Mouse (Mus musculus): ENCODE data around the gene Pitx3. TPM values are rescaled to one million over a fixed set of nuclear protein-coding genes. Genes with fewer than 3 reads are reported as not detected.
A peak's percentile ranks its signal among the peaks of the same experiment; 100 is the strongest.
"Not testable (repeated sequence)": the region's sequence is repeated elsewhere in the genome, so short reads cannot be mapped to it uniquely, and the experiment has no call there.

Pitx3 gene
- polyA plus RNA-seq, 1 experiment from 2014 or later = not detected

DNA sequence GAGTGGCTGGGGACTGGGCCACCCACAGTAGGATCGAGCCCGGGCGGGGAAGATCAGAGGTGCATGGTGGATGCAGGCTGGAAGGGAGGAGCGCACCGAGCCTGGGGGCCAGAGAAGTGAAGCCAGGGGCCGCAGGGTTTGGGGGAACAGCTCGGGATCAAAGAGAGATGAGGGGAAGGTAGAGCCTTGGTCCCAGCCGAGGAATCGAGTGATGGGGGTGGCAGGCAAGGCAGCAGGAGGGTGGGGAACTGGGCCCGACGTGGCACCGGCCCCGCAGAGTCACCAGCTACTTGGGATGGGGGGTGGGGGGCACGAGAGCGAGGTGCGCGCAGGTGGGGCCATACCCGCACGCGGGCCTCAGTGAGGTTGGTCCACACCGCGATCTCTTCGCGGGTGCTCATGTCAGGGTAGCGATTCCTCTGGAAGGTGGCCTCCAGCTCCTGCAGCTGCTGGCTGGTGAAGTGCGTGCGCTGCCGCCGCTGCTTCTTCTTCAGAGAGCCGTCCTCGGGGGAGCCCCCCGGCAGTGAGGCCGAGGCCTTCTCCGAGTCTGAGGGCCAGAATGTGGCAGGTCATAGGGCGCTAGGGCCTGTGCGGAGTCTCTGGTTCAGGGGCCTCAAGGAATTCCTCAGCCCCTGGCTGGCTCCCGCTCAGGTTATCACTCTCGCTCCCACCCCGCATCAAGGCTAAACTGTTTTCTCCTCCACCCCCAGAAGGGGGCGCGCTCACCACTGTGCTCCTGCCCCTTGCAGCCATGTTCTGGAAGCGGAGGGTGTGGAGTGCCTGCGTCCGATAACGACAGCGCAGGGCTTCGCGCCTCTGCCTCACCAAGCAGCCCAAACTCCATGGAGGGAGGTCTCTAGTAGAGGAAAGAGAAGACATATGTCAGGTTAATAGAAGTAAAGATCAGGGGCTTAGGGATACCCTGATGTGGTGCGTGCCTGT is 11.2 kb downstream of the Pitx3 start:
- ATAC-seq (replicated peaks; ENCODE audit: low FRiP score) = peak; percentile 37; the same call in 1 of the 2 replicates
- Histone ChIP-seq H3K4me2 (ENCODE audit: low read depth, low read length, severe bottlenecking) (peak overlapping the region; percentile 100), H3K27ac (ENCODE audit: low read depth, low read length) (no peak overlapping the region), H3K4me3 (ENCODE audit: low read depth, low read length) (peak overlapping the region; percentile 48), H3K9ac (ENCODE audit: low read length) (no peak overlapping the region; the same call in 1 of the 2 replicates), H3K9me3 (ENCODE audit: control insufficient read depth, low read length) (no peaks in the 10 kb centered on the region), H3K36me3 (ENCODE audit: control insufficient read depth, insufficient read depth, low read length) (no peaks in the 10 kb centered on the region), H3K4me1 (replicated peaks; ENCODE audit: control insufficient read depth, insufficient read depth, low read length) (peaks cover 26% of the 10 kb centered on the region), H3K27me3 (ENCODE audit: control insufficient read depth, insufficient read depth, low read length) (peaks cover 53% of the 10 kb centered on the region)
- DNase-seq (ENCODE audit: low spot score) = peak; percentile 90
- 1% methylated on average over 48 of the region's 49 CpGs for WGBS

- peak overlapping the region; percentile 55 for H3K9ac ChIP-seq (ENCODE audit: low read length)
- H3K27me3 ChIP-seq (ENCODE audit: control insufficient read depth, insufficient read depth, low read length) = peaks cover 60% of the 10 kb centered on the region
- peaks cover 22% of the 10 kb centered on the region for H3K4me1 ChIP-seq (replicated peaks; ENCODE audit: control insufficient read depth, insufficient read depth, low read length)
- peak overlapping the region; percentile 100 for H3K4me2 ChIP-seq (ENCODE audit: low read depth, low read length, severe bottlenecking)
- peak; percentile 81 for DNase-seq (ENCODE audit: low spot score)
- H3K27ac ChIP-seq (ENCODE audit: low read depth, low read length) = no peak overlapping the region
- peak; percentile 60 for ATAC-seq (replicated peaks; ENCODE audit: low FRiP score)
- WGBS = under 1% methylated on average over 73 of the region's 79 CpGs
- H3K9me3 ChIP-seq (ENCODE audit: control insufficient read depth, low read length) = no peaks in the 10 kb centered on the region
- H3K4me3 ChIP-seq (ENCODE audit: low read depth, low read length) = peak overlapping the region; percentile 48
- no peaks in the 10 kb centered on the region for H3K36me3 ChIP-seq (ENCODE audit: control insufficient read depth, insufficient read depth, low read length)
Observed at GRCm38 (mm10) chr19:46135789-46136638, 12.1 kb downstream of the Pitx3 start.

- H3K9me3 ChIP-seq (ENCODE audit: control insufficient read depth, low read length) = no peaks in the 10 kb centered on the region
- H3K27ac ChIP-seq (ENCODE audit: low read depth, low read length) = no peak overlapping the region
- H3K4me1 ChIP-seq (replicated peaks; ENCODE audit: control insufficient read depth, insufficient read depth, low read length) = peaks cover 18% of the 10 kb centered on the region
- H3K4me2 ChIP-seq (ENCODE audit: low read depth, low read length, severe bottlenecking) = peak overlapping the region; percentile 100
- peaks cover 66% of the 10 kb centered on the region for H3K27me3 ChIP-seq (ENCODE audit: control insufficient read depth, insufficient read depth, low read length)
- DNase-seq (ENCODE audit: low spot score) (peak; percentile 95), ATAC-seq (replicated peaks; ENCODE audit: low FRiP score) (peak; percentile 64; the same call in 1 of the 2 replicates)
- 1% methylated on average over 12 of the region's 12 CpGs for WGBS
- peak overlapping the region; percentile 48 for H3K4me3 ChIP-seq (ENCODE audit: low read depth, low read length)
- H3K36me3 ChIP-seq (ENCODE audit: control insufficient read depth, insufficient read depth, low read length) = no peaks in the 10 kb centered on the region
- no peak overlapping the region for H3K9ac ChIP-seq (ENCODE audit: low read length)
Observed at GRCm38 (mm10) chr19:46135297-46135696, 12.8 kb downstream of the Pitx3 start.

GRCm38 (mm10) chr19:46132577-46132976 is 15.5 kb downstream of the Pitx3 start:
- Histone ChIP-seq H3K9ac (ENCODE audit: low read length) (no peak overlapping the region), H3K4me3 (ENCODE audit: low read depth, low read length) (no peak overlapping the region), H3K36me3 (ENCODE audit: control insufficient read depth, insufficient read depth, low read length) (no peaks in the 10 kb centered on the region), H3K4me1 (replicated peaks; ENCODE audit: control insufficient read depth, insufficient read depth, low read length) (peaks cover 18% of the 10 kb centered on the region), H3K9me3 (ENCODE audit: control insufficient read depth, low read length) (no peaks in the 10 kb centered on the region), H3K27ac (ENCODE audit: low read depth, low read length) (no peak overlapping the region), H3K4me2 (ENCODE audit: low read depth, low read length, severe bottlenecking) (no peak overlapping the region), H3K27me3 (ENCODE audit: control insufficient read depth, insufficient read depth, low read length) (peaks cover 59% of the 10 kb centered on the region)
- DNase-seq (ENCODE audit: low spot score) = no peak
- WGBS = 33% methylated on average over 6 of the region's 6 CpGs
- ATAC-seq (replicated peaks; ENCODE audit: low FRiP score) = no peak

- H3K9me3 ChIP-seq (ENCODE audit: control insufficient read depth, low read length) = no peaks in the 10 kb centered on the region
- peaks cover 53% of the 10 kb centered on the region for H3K27me3 ChIP-seq (ENCODE audit: control insufficient read depth, insufficient read depth, low read length)
- H3K4me2 ChIP-seq (ENCODE audit: low read depth, low read length, severe bottlenecking) = peak within 1 kb of the TSS; percentile 31; the same call in 1 of the 2 replicates
- H3K4me3 ChIP-seq (ENCODE audit: low read depth, low read length) = no peak within 1 kb of the TSS; the same call in 1 of the 2 replicates
- peaks cover 14% of the 10 kb centered on the region for H3K4me1 ChIP-seq (replicated peaks; ENCODE audit: control insufficient read depth, insufficient read depth, low read length)
- ATAC-seq (replicated peaks; ENCODE audit: low FRiP score) (no peak), DNase-seq (ENCODE audit: low spot score) (peak; percentile 68)
- no peaks in the 10 kb centered on the region for H3K36me3 ChIP-seq (ENCODE audit: control insufficient read depth, insufficient read depth, low read length)
- H3K27ac ChIP-seq (ENCODE audit: low read depth, low read length) = no peak within 1 kb of the TSS
- WGBS = 1% methylated on average over 31 of the region's 31 CpGs
- H3K9ac ChIP-seq (ENCODE audit: low read length) = no peak within 1 kb of the TSS
Observed at GRCm38 (mm10) chr19:46131694-46132525, 16.2 kb downstream of the Pitx3 start, which contains the start of gene Elovl3. Elovl3 (plus strand) TSS chr19:46131897.

- 5% methylated on average over 6 of the region's 8 CpGs for WGBS
Observed at GRCm38 (mm10) chr19:46131283-46131682, 16.8 kb downstream of the Pitx3 start.

DNA sequence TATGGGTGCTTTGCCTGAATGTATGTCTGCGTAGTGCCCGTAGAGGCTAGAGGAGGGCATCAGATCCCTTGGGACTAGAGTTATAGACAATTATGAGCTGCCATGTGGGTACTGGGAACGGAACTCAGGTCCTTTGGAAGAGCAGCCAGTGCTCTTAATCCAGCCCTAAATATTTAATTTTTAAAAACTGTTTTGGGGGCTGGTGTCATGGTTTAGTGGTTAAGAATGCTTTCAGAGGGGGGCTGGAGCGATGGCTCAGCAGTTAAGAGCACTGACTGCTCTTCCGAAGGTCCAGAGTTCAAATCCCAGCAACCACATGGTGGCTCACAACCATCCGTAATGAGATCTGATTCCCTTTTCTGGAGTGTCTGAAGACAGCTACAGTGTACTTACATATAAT is 18.4 kb downstream of the Pitx3 start:
- WGBS = 75% methylated on average over 6 of the region's 6 CpGs
- H3K9ac ChIP-seq (ENCODE audit: low read length); DNase-seq (ENCODE audit: low spot score); H3K36me3 ChIP-seq (ENCODE audit: control insufficient read depth, insufficient read depth, low read length); H3K4me3 ChIP-seq (ENCODE audit: low read depth, low read length); ATAC-seq (replicated peaks; ENCODE audit: low FRiP score); H3K4me1 ChIP-seq (replicated peaks; ENCODE audit: control insufficient read depth, insufficient read depth, low read length); H3K9me3 ChIP-seq (ENCODE audit: control insufficient read depth, low read length); H3K27ac ChIP-seq (ENCODE audit: low read depth, low read length); H3K4me2 ChIP-seq (ENCODE audit: low read depth, low read length, severe bottlenecking): not testable (repeated sequence)
- peaks cover 39% of the 10 kb centered on the region for H3K27me3 ChIP-seq (ENCODE audit: control insufficient read depth, insufficient read depth, low read length)

More at GRCm38 (mm10) chr19:46131283-46131682, 16.8 kb downstream of the Pitx3 start:
- Histone ChIP-seq H3K4me3 (ENCODE audit: low read depth, low read length) (no peak overlapping the region), H3K9ac (ENCODE audit: low read length) (no peak overlapping the region), H3K27me3 (ENCODE audit: control insufficient read depth, insufficient read depth, low read length) (peaks cover 46% of the 10 kb centered on the region), H3K4me2 (ENCODE audit: low read depth, low read length, severe bottlenecking) (no peak overlapping the region), H3K4me1 (replicated peaks; ENCODE audit: control insufficient read depth, insufficient read depth, low read length) (peaks cover 9% of the 10 kb centered on the region), H3K27ac (ENCODE audit: low read depth, low read length) (no peak overlapping the region), H3K9me3 (ENCODE audit: control insufficient read depth, low read length) (no peaks in the 10 kb centered on the region), H3K36me3 (ENCODE audit: control insufficient read depth, insufficient read depth, low read length) (no peaks in the 10 kb centered on the region)
- ATAC-seq (replicated peaks; ENCODE audit: low FRiP score) (no peak), DNase-seq (ENCODE audit: low spot score) (no peak)

DNA sequence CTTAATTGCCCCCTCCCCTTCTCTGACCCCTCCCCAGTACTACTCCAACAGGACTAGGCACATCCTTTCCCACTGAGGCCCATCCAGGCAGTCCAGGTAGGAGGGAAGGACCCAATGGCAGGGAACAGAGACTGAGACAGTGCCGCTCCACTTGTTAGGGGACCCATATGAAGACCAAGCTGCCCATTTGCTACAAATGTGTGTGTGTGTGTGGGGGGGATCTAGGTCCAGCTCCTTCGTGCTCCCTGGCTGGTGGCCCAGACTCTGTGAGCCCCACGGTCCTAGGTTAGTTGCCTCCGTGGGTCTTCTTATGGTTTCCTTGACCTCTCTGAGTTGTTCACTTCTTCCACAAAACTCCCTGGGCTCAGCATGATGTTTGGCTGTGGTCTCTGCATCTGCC is 21.8 kb downstream of the Pitx3 start:
- Histone ChIP-seq H3K4me3 (ENCODE audit: low read depth, low read length) (no peak overlapping the region), H3K27ac (ENCODE audit: low read depth, low read length) (no peak overlapping the region), H3K27me3 (ENCODE audit: control insufficient read depth, insufficient read depth, low read length) (peaks cover 9% of the 10 kb centered on the region), H3K36me3 (ENCODE audit: control insufficient read depth, insufficient read depth, low read length) (no peaks in the 10 kb centered on the region), H3K4me2 (ENCODE audit: low read depth, low read length, severe bottlenecking) (no peak overlapping the region), H3K9ac (ENCODE audit: low read length) (no peak overlapping the region), H3K4me1 (replicated peaks; ENCODE audit: control insufficient read depth, insufficient read depth, low read length) (no peaks in the 10 kb centered on the region), H3K9me3 (ENCODE audit: control insufficient read depth, low read length) (no peaks in the 10 kb centered on the region)
- no peak for DNase-seq (ENCODE audit: low spot score)
- no peak for ATAC-seq (replicated peaks; ENCODE audit: low FRiP score)
- 90% methylated on average over 4 of the region's 4 CpGs for WGBS

Data from forebrain, embryonic 11.5 days (tissue).